Mouse (Mus musculus) kidney, postnatal 36 days (tissue): Measurements from ENCODE around the gene Sgca.
A peak's percentile ranks its signal among the peaks of the same experiment; 100 is the strongest.
"Not testable (repeated sequence)": the region's sequence is repeated elsewhere in the genome, so short reads cannot be mapped to it uniquely, and the experiment has no call there.

ENCODE experiments used
- DNase-seq, 2 experiments: peaks; one replicate each; pipeline ENCODE4 v3.0.0; 2021 to 2022; ENCODE audit warnings: mixed read lengths in 2 of 2

The Sgca gene

DNA sequence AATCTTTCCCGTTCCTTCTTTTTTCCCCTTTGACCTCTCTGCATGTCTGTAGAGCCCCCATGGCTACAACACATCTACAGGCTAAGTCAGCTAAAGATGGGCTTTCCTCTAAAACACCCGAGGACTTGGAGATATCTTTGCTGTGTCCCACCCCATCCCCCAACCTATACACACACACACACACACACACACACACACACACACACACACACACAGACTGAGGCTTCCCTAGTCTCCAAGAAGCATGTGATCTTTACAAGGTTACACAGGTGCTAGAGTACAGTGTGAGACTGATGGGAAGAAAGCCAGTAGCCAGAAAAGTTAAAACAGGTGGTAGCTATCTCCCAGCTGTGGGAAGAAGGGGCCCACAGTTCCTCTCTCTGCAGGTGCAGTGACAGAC, 10.3 kb upstream of the Sgca start:
- DNase-seq = no peak

- DNase-seq = no peak
Measured at GRCm38 (mm10) chr11:94985822-94986221, 9.7 kb upstream of the Sgca start.

DNA sequence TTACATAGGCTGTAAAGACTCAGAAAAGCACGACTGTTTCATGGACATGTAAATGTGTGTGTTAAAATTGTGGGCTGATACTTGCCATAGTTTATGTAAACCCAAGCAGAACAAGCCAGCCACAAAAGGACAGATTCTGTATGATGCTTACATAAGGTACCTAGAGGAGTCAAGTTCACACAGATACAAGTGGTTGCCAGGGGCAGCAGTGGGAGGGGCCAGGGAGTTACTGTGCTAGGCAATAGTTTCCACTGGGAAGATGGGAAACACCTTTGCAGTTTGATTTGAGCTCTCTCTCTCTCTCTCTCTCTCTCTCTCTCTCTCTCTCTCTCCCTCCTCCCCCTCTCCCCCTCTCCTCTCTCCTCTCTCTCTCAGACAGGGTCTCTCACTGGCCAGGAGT, 9.0 kb upstream of the Sgca start:
- DNase-seq = peak in 1 of 2 experiments; percentile 49

DNA sequence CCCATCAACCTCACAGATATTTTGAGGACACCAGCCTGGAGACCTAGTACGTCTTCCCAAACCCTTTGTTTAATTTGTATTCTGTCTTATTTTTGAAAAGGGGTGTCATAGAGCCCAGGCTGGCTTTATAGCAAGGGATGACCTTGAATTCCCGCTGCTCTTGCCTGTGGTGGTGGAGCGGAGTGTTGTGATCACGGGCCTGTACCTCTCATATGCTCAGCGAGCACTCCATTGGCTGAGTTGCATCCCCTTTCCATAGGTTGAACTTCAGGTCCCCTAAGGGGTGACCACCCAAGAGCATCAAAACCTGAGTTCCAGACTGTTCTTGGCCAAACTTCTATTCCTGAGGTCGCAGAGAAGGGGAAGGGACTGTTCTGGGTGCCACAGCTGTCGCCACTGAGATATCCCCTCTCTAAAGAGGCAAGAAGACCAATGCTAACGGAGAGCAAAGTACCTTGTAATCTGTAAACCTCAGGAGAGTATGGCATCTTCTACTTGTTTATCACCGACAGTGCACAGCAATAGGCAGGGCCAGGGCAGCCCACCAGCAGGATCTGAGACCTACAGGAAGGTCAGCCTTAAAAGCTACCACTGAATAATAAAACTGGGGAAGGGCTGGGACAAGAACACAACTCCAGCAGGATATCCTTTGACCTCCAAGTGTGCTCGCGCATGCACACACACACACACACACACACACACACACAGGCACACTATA, 3.5 kb upstream of the Sgca start:
- DNase-seq = no peak

GRCm38 (mm10) chr11:94978947-94979346, 2.8 kb upstream of the Sgca start:
- DNase-seq = peak; percentile 96 to 98

DNA sequence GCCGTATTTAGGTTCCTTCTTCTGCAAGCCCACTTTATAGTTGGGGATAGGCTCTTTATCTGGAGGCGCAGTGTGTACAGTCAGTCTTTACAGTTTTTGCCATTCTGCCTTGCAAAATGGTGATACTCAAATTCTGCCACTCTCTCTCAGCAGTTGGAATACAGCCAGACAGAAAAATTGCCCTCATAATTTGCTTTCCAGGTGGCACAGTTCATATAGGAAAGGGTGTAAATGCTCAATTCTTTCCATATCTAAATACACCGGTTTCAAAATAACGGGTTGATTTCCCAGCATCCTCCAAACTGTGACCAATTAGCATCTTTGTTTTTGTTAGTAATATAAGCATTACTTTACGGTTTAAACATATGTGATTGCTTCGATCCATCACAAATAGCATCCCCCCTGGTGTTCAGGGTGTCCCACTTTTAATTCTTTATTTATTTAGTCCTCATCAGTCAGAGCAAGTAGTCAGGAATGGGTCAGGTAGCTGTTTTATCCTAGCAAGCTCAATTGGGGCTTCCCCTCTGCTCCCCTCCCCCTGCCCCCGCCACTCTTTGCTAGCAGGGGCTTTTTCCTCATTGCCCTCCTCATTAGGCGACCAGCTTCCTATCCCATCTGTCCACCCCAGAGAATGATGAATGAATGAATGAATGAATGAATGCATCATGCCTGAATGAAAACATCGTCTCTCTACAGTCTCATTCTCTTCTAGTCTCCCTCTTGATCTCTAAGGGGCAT, 2.2 kb upstream of the Sgca start:
- DNase-seq = no peak

- DNase-seq = no peak
Measured at GRCm38 (mm10) chr11:94974951-94975350, 1.2 kb downstream of the Sgca start.

DNA sequence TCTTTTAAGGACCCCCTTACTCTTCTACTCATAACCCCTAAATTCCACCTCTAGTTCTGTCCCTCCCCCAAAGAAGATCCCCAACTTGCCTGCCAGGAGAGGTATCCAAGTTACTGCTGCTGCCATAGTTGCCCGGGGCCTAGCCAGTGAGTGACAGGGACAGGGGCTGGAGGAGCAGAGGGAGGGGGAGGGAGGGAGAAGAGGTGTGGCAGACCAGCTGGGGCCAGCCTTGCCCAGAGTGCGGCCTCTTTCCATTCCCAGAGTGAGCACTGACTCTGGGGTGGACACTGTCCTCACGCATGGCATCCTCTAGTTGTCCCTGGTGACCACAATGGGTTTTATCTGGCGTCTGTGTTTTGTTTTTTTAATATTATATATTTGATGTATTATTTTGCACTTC, 2.8 kb downstream of the Sgca start:
- no peak for DNase-seq

- DNase-seq = no peak
Measured at GRCm38 (mm10) chr11:94972887-94973286, 3.2 kb downstream of the Sgca start.

- DNase-seq = no peak
Measured at GRCm38 (mm10) chr11:94971895-94972615, 4.1 kb downstream of the Sgca start.

DNA sequence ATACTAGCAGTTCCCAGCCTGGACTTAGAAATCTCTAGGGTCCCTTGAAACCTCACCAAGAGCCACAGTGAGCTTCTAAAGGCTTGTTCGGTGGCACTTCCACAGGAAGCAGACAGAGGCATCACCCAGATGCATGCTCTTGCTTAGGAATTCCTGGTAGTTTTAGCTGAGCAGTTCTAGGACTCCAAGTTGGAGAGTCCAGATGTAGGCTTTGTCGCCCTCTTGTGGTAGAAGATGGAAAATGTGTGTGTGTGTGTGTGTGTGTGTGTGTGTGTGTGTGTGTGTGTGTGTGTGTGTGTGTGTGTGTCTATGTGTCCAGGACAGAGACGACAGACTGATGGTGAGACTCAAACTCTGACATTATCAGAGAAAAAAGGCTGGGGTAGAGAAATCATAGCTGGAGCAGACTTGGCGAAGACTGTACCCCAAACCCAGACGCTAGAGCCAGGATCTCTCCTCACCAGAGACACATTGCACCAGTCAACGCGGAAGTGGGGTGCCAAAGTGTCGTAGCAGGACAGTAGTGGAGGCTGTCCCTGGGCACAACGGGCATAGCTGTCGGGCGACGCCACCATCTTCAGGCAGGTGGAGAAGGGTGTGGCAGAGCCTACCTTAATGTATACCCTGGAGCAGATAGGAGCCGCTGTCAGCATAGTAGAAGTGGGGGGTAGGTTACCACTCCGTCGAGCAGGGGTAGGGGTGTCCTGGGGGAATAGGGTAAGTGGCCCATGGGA, 5.8 kb downstream of the Sgca start:
- DNase-seq = peak; percentile 74 to 83

GRCm38 (mm10) chr11:94969709-94970108, 6.4 kb downstream of the Sgca start:
- DNase-seq = not testable (repeated sequence)

DNA sequence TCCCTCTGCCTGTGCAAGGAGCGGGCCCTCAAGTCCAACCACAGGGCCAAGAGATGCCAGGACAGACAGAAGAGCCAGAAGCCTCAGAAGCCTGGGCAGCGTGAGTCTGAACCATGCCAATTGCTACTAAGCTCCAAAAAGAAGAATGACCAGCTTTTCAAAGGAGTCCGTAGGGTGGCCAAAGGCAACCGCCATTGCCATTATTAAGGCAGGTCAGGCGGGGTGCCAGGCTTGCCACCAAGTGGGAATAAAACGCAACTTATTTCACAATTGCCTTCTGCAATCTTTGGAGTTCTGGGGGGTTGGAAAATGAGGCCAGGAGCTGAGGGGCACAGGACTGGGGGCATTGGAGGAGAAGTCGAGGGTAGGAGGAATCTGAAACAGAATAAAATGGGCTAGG, 7.9 kb downstream of the Sgca start:
- DNase-seq = no peak

GRCm38 (mm10) chr11:94967419-94967818, 8.7 kb downstream of the Sgca start, which contains the start of gene Hils1:
Gene Hils1 (plus strand): TSS chr11:94967593.
- DNase-seq = no peak

DNA sequence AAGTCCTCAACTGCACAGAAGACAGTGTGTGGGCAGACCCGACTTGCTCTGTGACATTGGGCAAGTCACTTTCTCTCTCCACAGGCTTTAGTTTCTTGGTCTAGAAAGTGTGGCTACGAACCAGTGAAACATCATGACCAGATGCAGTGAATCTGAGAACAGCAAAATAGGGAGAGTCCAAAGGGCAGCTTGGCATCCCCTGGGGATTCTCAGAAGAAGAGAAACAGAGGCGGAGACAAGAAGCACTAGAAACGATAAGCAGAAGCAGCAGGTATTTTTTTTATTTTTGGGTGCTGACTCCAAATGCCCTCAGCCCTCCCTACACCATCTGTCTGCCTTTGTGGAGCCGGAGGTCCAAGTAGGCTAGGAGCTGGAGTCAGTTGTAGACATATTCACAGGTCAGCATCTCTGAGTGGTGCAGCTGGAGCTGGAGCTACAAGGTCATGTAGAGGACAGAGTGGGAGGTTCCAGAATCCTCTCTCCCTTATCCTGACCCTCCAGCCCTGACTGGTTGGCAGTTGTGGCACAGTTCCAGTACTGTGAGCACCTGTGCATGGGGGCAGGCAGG, 13.5 kb downstream of the Sgca start:
- DNase-seq = no peak

- peak; percentile 88 to 92 for DNase-seq
Measured at GRCm38 (mm10) chr11:94958065-94958858, 17.9 kb downstream of the Sgca start.

DNA sequence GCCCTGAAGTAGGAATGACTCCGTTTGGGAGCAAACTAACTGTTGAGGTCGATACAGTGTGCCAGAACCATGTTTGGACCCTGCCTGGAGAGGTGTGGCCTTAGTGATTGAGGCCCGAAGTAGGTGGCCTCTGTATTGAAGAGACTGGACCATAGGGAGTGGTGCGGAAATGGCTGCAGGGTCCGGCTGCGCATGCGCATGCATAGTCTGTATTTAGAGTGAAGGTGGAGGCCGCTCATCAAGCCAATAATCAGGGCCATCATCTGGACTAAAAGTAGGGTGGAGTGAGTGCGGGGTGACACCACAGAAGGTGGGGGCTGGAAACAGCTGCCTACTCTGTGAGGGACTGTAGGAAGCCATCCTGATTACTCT, 18.4 kb downstream of the Sgca start:
- peak; percentile 50 to 63 for DNase-seq

- no peak for DNase-seq
Measured at GRCm38 (mm10) chr11:94955103-94955502, 21.0 kb downstream of the Sgca start.

DNA sequence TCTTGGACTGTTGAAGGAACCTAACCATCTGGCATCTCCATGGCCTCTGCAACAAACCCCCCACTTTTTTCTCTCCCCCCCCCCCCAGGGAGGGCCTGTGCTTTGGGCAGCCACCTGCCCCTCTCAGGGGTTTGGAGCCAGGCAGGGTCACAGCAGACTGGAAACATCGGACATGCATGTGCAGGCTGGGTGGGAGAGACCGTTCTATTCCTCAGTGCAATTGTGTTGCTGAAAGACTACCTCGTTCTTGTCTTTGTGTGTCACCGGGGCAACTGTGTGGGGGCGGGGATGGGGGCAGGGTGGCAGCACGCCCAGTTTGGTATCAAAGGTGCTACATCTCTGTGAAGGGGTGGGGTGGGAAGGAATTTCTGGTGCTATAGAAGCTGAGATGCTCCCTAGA, 24.0 kb downstream of the Sgca start:
- DNase-seq = no peak

- DNase-seq = no peak
Measured at GRCm38 (mm10) chr11:94945236-94945635, 30.9 kb downstream of the Sgca start.

- peak in 1 of 2 experiments; percentile 15 for DNase-seq
Measured at GRCm38 (mm10) chr11:94944295-94944694, 31.8 kb downstream of the Sgca start.

DNA sequence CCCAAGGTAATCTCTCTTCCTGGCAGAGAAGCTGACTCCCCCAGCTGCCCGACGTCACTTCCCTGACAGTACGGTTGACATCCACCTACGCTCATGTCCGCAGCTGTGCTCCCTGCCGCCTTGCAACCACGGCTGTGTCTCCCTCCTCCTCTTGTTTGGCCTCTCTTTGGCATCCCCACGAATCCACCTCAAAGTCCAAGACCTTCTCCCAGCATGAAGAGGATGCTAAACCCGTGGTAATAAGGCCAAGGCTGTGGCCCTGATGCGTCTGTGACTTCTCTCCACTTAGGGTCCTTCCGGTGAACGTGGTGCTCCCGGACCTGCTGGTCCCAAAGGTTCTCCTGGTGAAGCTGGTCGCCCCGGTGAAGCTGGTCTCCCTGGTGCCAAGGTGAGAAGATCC, 33.1 kb downstream of the Sgca start:
- no peak for DNase-seq
